Mouse (Mus musculus) layer of hippocampus, postnatal 14 days (tissue): ENCODE measurements around the gene Gad1. TPM values are rescaled to one million over a fixed set of nuclear protein-coding genes. Genes with fewer than 3 reads are reported as not detected.

Source experiments
- DNase-seq, 2 experiments: peaks; one replicate each; pipeline ENCODE4 v3.0.0; 2021 to 2022; ENCODE audit warnings: low spot score in 2 of 2, mixed read lengths in 1 of 2
- total RNA-seq, 2 experiments: library from RNA; stranded (reverse); gene quantifications; 2 replicates each; pipeline ENCODE4 v1.2.3; 2021

Gene Gad1
- total RNA-seq, 2 experiments from 2014 or later = 248 to 268 TPM

DNA sequence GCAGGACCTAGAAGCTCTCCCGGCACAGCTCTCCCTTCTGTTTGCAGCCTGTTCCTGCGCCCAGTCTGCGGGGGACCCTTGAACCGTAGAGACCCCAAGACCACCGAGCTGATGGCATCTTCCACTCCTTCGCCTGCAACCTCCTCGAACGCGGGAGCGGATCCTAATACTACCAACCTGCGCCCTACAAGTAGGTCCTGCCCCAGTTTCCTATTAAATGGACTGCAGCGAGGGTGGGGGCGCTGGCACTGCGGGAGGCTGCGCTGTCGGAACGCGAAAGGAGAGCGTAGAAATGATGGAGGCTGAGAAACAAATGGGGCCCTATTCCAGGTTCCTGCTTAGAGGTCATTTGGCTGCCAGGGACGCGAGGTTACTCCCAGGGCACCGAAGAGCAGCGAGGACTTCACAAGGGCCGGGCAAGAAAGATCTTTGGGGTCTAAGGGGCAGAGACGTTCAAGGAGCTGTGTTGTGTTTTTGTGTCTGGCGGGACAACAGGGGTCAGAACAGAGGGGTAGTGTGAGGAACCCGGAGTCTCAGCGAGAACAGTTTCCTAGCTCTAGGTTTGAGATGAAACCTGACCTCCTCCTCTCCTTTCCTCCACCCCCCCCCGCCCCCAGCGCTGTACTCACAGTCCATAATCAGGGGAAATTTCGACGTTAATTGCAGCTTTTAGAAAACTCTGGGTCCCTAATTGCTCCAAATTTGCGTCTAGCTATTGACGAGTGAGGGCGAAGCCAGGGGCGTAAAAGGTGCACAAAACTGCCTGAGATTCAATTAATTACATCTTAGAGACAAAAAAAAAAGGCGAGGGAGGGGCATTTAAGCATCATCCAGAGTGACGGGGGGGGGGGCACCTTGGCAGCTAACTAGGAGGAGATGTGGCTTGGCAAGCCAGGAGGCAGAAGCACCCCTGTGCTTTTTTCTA lies 11.1 kb downstream of the Gad1 start:
- no peak for DNase-seq

DNA sequence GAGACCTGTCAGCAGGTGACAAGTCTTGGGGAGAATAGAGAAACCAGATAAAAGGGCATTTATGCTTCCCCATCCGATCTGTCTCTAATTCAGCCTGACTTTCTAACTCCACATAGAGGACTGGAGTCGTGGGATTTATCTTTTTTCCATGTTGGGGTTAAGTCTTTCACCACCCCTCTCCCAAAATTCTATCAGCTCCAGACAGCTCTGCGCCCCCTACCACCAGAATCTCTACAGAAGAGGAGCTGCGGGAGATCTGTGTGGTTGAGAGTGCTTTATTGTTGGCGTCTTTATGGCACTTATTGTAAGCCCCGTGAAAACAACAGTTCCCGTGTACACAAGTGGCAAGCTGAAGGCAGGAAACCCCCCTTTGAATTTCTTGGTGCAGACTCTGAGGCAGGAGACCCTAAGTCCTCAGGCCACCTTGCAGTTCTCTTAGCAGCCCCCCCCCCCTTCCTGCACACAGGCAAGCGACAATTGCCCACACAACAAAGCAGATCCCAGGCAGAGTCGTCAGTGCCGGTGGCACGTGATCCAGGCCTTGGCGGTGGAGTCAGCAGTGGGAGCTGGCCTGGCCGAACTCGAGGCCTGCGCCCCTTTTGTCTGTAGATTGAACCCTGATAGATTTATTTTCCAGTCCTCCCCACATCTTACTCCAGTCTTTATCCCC lies 11.9 kb downstream of the Gad1 start:
- DNase-seq = no peak

- DNase-seq = no peak
These were observed 13.1 kb downstream of the Gad1 start for GRCm38 (mm10) chr2:70565651-70566602.

- no peak for DNase-seq
These were observed 13.7 kb downstream of the Gad1 start for GRCm38 (mm10) chr2:70566603-70566981.

DNA sequence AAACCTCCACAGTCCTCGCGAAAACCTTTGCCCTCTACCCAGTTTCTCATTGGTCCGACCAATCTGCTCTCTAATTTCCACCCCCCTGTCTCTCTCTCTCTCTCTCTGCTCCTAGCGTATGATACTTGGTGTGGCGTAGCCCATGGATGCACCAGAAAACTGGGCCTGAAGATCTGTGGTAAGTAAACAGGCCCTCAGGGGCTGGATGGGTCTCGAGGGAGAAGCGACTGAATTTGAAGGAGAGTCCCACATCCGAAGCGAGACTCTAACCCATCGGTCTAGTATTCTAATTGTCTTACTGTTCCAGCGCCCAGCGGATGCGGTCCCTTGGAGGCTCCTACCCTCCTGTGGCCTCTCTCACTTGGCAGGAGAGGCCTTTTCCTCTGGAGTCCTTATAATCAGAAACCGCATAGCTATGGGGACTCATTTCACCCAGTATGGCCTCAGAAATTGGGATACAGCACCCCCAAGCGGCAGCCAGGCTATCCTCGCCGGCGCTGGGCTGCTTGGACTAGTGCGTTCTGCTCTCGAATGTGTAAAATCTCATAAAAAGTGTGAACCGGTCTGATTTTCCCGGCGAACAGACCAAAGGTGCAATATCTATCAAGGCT lies 14.3 kb downstream of the Gad1 start:
- DNase-seq = peak in 1 of 2 experiments; percentile 68

DNA sequence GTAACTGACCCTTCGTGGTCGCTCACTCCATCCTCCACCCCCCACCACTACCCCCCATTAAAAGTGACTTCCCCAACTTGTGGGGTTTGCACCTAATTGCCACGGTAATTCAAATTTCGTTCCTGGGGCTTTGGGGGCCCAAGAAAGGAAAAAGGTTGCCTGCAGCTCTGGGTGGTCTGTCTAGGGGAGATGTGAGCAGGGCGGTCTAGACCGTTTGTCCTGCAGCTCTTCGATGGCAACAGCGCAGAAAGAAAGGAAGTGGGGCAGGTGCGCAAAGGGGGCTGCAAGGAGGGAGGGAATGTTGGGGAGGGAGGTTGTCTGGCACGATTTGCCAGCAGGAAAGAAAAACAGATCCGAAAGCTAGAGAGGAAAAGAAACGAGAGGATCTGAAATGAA lies 14.8 kb downstream of the Gad1 start:
- no peak for DNase-seq

- DNase-seq = no peak
These were observed 15.5 kb downstream of the Gad1 start for GRCm38 (mm10) chr2:70568198-70568941.

- DNase-seq = no peak
These were observed 18.8 kb downstream of the Gad1 start for GRCm38 (mm10) chr2:70571698-70572097.

DNA sequence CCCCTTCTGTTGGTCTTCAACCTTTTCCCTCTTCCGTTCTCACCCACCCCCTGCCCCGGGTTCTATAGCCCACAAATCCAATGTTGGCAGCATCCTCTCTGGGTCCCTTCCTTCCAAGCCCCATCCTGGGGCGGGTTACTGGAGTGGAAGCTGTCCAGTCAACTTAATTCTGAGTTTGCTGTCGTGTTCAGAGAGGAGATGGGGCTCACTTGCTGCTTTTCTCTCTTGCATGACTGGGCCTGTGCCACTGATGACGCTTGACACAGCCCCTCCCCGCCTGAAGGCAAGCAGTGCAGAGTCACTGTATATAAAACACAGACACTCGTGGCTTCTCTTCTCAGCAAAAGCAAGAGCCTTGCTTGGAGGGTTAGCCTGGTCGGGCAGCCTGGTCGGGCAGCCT lies 19.4 kb downstream of the Gad1 start:
- DNase-seq = no peak

GRCm38 (mm10) chr2:70573544-70574210 lies 20.8 kb downstream of the Gad1 start:
- DNase-seq = no peak

DNA sequence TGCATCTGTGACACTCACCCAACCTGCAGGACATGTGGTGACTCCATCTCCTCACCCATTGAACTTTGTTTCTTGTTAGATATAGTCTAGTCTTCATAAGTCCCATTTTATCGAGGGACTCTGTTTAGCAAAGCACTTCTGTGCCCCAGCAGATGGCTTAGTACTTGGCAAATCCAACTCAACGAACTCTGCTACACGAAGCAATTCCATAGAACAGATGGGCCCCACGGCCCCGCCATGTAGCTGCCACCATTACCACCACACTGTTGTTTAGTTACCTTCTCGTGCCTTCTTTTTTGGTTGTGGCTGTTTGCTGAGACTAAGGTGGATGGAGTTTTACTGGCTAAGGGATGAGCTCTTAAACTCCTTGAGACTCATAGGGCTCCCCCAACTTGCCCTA lies 35.3 kb downstream of the Gad1 start:
- DNase-seq = peak in 1 of 2 experiments; percentile 72

DNA sequence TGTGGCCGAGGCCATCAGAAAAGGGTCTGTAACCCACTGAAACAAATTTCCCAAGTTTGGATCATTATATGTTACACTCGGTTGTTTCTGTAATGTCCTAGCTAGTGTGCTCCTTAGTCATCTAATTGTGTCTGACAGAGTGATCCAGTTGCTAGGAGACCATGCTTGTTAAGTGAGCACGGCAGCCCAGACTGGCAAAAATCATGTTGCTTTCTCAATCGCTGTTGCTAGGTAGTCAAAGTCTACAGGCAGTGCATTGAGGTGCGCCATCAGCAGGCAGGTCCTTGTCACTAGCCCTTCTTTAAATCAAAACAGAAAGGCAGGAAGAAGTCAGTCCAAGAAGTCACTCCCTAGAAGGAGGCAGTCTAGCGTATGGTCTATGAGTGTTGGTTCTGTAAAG lies 39.6 kb downstream of the Gad1 start:
- DNase-seq = peak in 1 of 2 experiments; percentile 58

DNA sequence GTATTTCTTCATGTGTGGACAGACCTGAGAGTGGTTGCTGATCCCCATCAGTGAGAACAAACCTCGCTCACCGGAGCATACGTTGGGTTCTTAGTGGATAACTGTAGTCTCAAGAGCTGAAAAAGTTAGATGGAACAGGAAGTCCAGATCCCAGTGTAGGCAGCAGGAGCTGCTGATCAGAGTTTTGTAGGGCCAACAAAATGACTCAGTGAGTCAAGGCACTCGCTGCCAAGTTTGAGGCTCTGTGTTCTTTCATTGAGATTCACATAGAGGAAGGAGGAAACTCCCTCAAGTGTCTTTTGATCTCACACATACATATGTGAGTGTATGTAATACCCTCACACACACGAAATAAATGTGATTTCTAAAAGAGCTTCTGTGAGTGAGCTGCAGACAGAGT lies 40.8 kb downstream of the Gad1 start:
- DNase-seq = no peak

- peak in 1 of 2 experiments; percentile 55 for DNase-seq
These were observed 43.0 kb downstream of the Gad1 start for GRCm38 (mm10) chr2:70595896-70596295.

- DNase-seq = no peak
These were observed 56.9 kb downstream of the Gad1 start for GRCm38 (mm10) chr2:70609769-70610168.

DNA sequence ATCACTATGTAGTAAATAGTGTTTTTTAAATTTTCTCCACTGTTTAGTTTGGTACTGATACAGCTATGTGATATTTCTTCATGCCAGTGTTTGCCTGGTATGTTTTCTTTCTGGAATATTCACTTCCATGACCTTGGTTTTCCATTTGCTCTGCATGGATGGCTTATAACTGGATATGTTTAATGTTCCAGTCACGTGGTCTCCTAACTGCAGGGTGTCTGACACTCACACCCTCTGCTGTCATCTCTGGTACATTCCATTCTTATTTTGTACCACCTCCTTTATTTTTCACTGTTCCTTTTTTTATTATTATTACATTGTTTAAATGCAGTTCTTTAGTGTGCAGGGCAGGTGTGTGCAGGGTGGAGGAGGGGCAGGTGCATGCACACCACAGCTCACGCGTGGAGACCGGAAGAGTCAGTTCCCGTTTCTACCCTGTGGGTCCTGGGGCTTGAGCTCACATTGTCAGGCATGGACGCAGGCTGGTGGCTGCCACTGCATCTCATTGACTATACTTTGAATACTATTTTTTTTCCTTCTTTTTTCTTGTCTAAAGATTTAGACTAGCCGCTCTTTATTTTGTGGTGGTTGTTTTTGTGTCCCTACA lies 62.0 kb downstream of the Gad1 start:
- DNase-seq = no peak

GRCm38 (mm10) chr2:70616076-70616475 lies 63.2 kb downstream of the Gad1 start:
- DNase-seq = no peak

DNA sequence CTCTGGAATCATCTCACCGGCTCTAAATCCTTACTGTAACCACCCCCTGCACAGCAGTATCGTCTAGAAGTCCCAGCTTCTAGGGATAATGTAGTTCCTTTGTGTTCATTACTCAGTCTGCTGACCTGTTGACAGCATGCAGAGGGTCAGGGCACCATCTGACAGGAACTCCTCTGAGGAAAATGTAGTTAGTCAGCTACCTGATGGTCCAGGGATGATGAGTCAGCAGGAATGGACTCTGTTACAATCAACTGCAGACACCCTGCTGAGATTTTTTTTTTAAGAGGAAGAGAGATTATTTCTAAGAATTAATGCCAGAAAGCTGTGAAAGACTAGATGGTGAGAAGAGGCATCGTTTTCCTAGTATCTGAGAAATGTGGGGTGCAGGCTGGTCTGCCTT lies 63.7 kb downstream of the Gad1 start:
- no peak for DNase-seq

GRCm38 (mm10) chr2:70619232-70619835 lies 66.5 kb downstream of the Gad1 start:
- DNase-seq = no peak
